Mouse (Mus musculus) lung, adult 2 months (tissue): ENCODE measurements around the gene Actr5. TPM values are rescaled to one million over a fixed set of nuclear protein-coding genes. Genes with fewer than 3 reads are reported as not detected.

Experiments
- DNase-seq: peaks from one replicate; pipeline ENCODE4 v3.0.0; 2022
- H3K4me1 ChIP-seq: fragments of 200-500 bp; 2 replicates; pipeline ENCODE4 v1.6.1; 2011; ENCODE audit warnings: low read length; ENCODE audit not compliant: control insufficient read depth, insufficient read depth
- H3K4me3 ChIP-seq: fragments of 200-500 bp; replicated peaks from 2 replicates; pipeline ENCODE3; 2011; ENCODE audit warnings: low read depth, mild to moderate bottlenecking, control low read depth, low read length; ENCODE audit errors: extremely low read depth
- CTCF ChIP-seq: fragments of 200-500 bp; IDR thresholded peaks from 2 replicates; pipeline ENCODE4 v1.5.1; 2011; ENCODE audit warnings: mild to moderate bottlenecking, low read length, control low read depth; ENCODE audit not compliant: insufficient read depth
- POLR2A ChIP-seq: fragments of 200-500 bp; IDR thresholded peaks from 2 replicates; pipeline ENCODE4 v1.6.1; 2011; ENCODE audit warnings: low read depth, mild to moderate bottlenecking, control low read depth, low read length, borderline replicate concordance; ENCODE audit errors: extremely low read depth
- WGBS: fragments of 180-500 bp; shearing (Covaris S2); methylation state at CpG from one replicate; pipeline ENCODE4 v1.1.7; 2018; 5-methylcytosine and 5-hydroxymethylcytosine counted together
- polyA plus RNA-seq: library from polyadenylated mRNA; depleted of rRNA; stranded (reverse); fragments of >200 nt; gene quantifications from 2 replicates; pipeline ENCODE4 v1.2.3, GENCODE M21; 2012

The Actr5 gene
- polyA plus RNA-seq, 1 experiment = 9.0 TPM

DNA sequence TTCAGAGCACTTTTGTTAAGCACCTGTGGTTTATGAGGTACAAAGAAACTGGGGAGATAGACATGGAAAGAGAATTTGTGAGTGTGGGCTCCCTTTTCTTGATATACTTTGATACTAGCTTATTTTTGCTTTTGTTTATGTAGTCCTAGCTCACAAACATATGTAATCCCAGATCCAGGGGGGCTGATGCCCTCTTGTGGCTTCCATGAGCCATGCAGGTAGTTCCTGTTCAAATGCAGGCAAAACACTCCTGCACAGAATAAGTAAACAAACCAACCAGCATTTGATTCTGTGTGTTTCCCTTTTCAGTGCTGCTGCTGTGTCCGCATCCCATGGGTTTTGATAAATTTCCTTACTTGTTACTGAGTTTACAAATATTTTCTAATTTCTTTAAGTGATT is 4.7 kb downstream of the Actr5 start:
- H3K4me3 ChIP-seq = no peak overlapping the region
- TF ChIP-seq POLR2A (no peak), CTCF (peak; percentile 66)
- no peak for DNase-seq
- peaks cover 4% of the 10 kb centered on the region; the same call in 1 of the 2 replicates for H3K4me1 ChIP-seq
- 50% methylated on average over 1 of the region's 1 CpGs for WGBS

DNA sequence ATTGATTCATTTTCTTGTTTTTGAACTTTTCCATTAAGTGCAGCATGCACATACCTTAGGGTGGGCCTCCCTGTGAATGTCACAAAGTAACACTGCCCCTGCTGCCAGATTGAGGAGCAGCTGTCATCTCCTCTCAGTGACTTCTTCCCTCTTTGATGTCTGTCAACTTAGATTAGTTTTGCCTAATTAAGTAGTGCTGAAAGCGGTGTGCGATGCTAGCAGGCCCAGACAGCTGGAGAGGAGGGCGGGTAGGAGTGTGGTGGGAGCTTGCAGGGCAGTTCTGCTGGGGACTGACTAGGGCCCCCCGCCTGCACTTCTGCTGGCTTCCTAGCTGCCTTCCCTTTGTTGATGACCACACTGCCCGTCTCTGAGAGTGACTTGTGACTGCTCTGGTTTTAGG is 7.2 kb downstream of the Actr5 start:
- 88% methylated on average over 5 of the region's 5 CpGs for WGBS
- no peak for TF ChIP-seq POLR2A
- no peak for TF ChIP-seq CTCF
- Histone ChIP-seq H3K4me1 (no peaks in the 10 kb centered on the region; the same call in 1 of the 2 replicates), H3K4me3 (no peak overlapping the region)
- no peak for DNase-seq

DNA sequence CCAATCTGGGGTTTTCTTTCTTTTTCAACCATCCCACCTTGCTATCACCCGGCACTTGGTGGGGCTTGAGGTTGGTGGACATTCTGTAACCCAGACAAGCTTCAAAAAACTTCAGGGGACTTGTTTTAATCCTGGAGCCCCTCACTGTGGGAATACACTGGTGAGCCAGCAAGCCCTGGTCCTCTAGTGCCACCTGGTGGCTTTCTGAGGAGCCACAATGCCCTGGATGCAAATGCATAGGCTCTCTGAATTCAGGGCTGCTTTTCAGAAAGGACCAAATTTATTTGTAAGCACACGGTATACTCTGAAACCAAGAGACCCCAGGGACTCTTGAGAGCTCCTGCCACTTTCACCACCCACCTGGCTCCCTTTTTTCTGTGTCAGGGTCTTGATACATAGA is 17.2 kb downstream of the Actr5 start:
- 16% methylated on average over 2 of the region's 2 CpGs for WGBS
- H3K4me1 ChIP-seq = 0 out of 2 replicates have a peak, but pooled peaks cover 3% of the 10 kb centered on the region
- TF ChIP-seq CTCF = peak; percentile 95
- no peak for TF ChIP-seq POLR2A
- peak; percentile 61 for DNase-seq
- no peak overlapping the region for H3K4me3 ChIP-seq

DNA sequence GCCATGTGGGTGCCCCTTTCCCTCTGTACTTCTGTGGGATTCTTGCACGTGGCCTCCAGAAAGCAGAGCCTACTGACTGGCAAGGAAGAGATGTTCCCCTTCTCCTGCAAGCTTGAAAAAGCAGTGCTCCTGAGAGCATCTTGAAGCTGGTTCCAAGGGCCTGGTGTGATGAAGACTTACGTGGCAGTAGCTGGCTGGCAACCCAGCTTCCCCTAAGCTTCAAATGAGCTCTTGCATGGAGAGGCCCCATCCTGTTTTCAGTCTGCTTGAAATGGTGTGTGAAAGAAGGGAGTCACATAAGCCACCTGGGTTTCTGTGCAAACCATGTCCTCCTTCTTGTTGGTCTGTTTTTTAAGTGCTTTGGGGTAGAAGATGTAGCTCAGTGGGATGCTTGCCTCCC is 17.9 kb downstream of the Actr5 start:
- no peak for DNase-seq
- H3K4me3 ChIP-seq = no peak overlapping the region
- WGBS = 92% methylated on average over 2 of the region's 2 CpGs
- H3K4me1 ChIP-seq = 0 out of 2 replicates have a peak, but pooled peaks cover 3% of the 10 kb centered on the region
- TF ChIP-seq CTCF = no peak
- no peak for TF ChIP-seq POLR2A

DNA sequence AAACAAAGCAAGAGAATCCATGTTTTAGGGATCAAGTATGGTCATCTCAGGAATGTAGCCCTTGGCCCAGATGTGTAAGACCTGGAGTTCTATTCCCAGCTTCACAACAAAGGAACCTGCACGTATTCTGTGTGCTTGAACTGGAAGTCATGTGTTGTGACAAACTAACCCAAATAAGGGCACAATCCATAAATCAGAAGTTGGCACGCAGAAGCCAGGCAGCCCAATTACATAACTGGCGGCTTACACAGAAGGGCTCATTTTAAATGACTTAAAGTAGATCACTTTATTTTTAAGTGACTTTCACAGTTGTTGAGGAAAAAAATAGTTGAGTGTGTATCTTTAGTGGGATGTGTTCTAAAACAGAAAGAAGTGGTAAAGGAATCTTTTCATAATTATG is 19.1 kb downstream of the Actr5 start:
- DNase-seq = no peak
- no peak for TF ChIP-seq POLR2A
- TF ChIP-seq CTCF = no peak
- 0 out of 2 replicates have a peak, but pooled peaks cover 3% of the 10 kb centered on the region for H3K4me1 ChIP-seq
- 73% methylated on average over 3 of the region's 3 CpGs for WGBS
- H3K4me3 ChIP-seq = no peak overlapping the region

DNA sequence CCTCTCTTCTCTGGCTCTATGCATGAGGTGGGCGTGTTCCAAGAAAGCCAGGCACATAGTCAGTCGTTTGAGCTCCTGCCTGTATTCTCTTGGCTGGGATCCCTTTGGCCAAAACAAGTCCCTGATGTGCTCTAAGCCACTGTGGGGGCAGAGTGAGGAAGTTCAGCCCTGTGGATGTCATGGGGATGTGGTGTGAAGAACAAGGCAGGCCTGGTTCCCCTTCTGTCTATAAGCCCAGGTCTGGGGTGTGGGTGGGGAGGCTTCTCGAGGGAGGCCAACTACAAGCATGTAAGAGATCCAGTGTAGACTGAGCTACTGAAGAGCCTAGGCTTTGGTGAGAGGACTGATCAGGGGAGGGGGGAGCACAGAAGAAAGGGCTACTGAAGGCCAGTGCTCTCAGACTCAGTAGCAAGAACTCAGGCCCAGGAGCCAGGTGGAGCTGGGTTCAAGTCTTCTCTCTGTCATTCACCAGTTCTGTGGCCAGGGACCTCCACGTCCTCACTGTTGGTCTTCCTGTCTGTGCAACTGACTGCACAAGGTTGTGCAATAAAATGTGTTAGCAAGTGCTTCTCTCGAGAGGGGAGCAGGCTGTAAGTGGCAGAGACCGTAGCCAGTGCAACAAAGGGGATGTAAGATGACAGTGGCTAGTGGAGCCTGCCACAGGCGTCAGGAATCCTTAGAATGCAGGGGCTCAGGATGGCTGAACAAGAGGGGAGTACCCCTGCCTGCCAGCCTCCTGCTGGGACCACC is 26.6 kb downstream of the Actr5 start:
- Histone ChIP-seq H3K4me3 (no peak overlapping the region), H3K4me1 (peaks cover 6% of the 10 kb centered on the region; the same call in 1 of the 2 replicates)
- 52% methylated on average over 7 of the region's 7 CpGs for WGBS
- TF ChIP-seq CTCF (no peak), POLR2A (no peak)
- DNase-seq = no peak

DNA sequence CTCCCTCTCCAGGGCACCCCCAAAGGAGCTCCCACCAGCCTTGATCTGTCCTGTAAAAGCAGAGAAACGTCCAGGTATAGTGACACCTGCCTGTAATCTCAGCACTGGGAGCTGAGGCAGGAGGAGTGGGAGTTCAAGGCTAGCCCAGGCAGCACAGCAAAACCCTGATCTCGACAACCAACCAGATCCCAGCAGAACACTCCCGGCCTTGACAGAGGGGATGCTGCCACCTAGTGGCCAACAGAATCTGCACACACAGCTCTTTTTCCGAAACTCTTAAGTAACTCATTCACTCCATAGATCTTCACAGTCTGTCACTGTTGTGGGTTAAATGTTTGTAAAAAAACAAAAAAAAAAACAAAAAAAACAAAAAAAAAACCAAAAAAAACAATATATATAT is 28.3 kb downstream of the Actr5 start:
- peak; percentile 76 for DNase-seq
- no peak overlapping the region for H3K4me3 ChIP-seq
- WGBS = 6% methylated on average over 4 of the region's 4 CpGs
- TF ChIP-seq POLR2A = no peak
- TF ChIP-seq CTCF = peak; percentile 93
- H3K4me1 ChIP-seq = peaks cover 6% of the 10 kb centered on the region

DNA sequence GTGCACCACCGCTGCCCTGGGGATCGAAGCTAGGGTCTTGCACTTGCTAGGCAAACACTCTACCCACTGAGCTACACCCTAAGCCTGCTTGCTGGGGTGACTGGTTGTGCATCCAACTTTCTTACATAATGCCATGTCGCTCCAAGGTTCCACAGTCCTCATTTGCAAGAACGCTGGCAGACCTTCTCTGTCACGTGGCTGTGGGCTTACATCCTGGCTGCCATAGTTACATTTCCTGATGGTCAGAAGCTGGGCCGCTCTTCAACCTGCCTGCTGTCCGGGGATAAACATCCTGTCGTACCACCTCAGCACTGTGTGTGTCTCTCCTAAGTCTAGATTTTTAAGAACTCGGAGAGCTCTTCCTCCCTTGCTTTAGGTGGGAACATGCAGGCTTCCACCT is 30.0 kb downstream of the Actr5 start:
- 0 out of 2 replicates have a peak, but pooled peaks have one; percentile 13 for TF ChIP-seq POLR2A
- no peak for TF ChIP-seq CTCF
- DNase-seq = no peak
- H3K4me3 ChIP-seq = no peak overlapping the region
- H3K4me1 ChIP-seq = peaks cover 8% of the 10 kb centered on the region
- 51% methylated on average over 9 of the region's 9 CpGs for WGBS

DNA sequence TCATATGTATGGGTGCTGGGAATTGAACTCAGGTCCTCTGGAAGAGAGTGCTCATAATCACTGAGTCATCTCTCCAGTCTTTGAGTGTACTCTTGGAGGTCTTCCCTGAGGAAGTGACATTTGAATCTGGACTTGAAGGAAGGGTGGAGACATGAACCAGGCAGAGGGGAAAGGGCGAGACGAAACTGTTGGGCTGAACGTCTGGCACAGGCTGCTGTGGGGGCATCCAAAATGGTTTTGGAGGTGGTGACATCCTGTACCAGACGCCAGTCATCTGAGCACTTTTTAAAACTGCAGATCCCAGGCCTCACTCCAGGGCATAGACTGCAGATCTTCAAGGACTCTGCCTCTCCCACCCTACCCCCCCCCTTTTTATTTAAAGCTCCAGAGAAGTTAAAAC is 31.1 kb downstream of the Actr5 start:
- WGBS = 50% methylated on average over 4 of the region's 4 CpGs
- no peak for DNase-seq
- no peak overlapping the region for H3K4me3 ChIP-seq
- TF ChIP-seq POLR2A (no peak), CTCF (no peak)
- H3K4me1 ChIP-seq = peaks cover 8% of the 10 kb centered on the region

DNA sequence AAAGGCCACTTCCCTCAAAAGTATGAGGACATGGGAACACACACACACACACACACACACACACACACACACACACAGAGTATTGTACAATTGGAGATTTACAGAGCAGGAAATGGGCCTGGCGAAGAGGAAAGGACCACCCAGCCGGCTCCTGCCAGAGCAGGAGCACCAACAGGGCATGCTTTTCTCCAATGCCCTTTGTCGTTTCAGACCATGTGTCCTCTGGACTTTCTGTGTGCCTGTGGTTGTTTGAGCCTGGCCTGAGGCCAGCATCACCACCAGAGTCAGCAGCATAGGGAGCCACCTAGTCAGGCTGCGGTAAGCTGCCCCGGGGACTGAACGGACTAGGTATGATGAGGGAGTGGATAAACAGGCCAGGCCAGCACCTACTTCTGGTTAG is 34.1 kb downstream of the Actr5 start:
- no peak overlapping the region for H3K4me3 ChIP-seq
- peaks cover 8% of the 10 kb centered on the region for H3K4me1 ChIP-seq
- peak; percentile 35; the same call in 1 of the 2 replicates for TF ChIP-seq POLR2A
- no peak for TF ChIP-seq CTCF
- peak; percentile 43 for DNase-seq
- 20% methylated on average over 6 of the region's 6 CpGs for WGBS
